Mouse (Mus musculus) granulocyte monocyte progenitor cell, adult 5-6 weeks (primary cell): ENCODE measurements around the gene Nudt6. TPM values are rescaled to one million over a fixed set of nuclear protein-coding genes. Genes with fewer than 3 reads are reported as not detected.

Source experiments
- ATAC-seq: replicated peaks from 2 replicates; pipeline ENCODE4 v1.8.0; 2016; ENCODE audit warnings: mild to moderate bottlenecking, moderate TSS enrichment, inconsistent platforms; ENCODE audit not compliant: poor library complexity, severe bottlenecking
- total RNA-seq, 2 experiments: library from RNA; stranded (forward) in 1 of 2; stranded (reverse) in 1 of 2; fragments of 200-712, 200-1000 nt in 1 of 2; fragments of >200 nt in 1 of 2; fragmentation: Nextera tagmentation in 1 of 2; gene quantifications; 2 replicates each; pipeline ENCODE4 v1.2.3; 2014 to 2017

Gene Nudt6
- total RNA-seq (2014; fragmentation: Nextera tagmentation), result 17.3 and 19.0 TPM in 2 replicates
- 13.4 and 27.7 TPM in 2 replicates for total RNA-seq (2017)

- ATAC-seq, result peak; percentile 65
Measured at GRCm38 (mm10) chr3:37420072-37420471, at the start of gene Nudt6. TSS of gene Nudt6 (minus strand) at chr3:37420211.

DNA sequence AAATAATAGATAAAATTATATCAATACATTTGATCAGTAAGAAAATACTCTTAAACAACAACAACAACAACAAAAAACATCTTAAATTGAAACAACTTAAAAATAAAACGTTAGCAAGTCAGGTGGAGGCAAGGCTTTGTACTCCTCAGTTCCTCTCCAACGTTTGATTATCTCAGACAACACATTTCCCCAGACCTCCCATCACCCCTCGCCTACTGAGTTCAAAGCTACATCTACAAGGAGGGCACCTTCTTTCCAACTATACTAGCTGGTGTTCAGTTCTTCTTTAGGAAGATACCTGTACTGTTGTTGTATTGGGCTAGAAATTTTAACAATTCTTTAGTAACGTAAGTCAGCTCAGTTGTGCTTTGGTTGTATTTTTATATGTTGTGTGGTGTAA is 49.3 kb upstream of the Nudt6 start:
- ATAC-seq, result no peak

GRCm38 (mm10) chr3:37468170-37468569 is 48.2 kb upstream of the Nudt6 start:
- no peak for ATAC-seq

DNA sequence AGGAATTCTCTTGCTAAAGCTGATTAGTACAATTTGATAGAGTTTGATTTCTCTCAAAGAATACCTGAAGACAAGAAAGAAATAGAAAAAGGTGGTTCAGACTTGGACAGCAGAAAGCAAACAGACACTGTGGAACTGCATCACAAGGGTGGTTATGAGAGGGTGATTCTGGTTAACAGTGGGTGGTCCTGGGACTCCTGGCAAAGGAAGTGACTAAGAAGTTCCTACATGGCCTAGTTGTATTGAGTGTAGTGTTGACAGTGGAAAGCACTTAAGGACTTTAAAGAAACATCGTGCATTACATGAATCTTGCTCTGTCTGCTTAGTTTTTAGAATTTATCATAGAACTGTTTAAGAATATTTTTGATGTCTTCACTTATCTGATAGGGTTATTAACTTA is 36.0 kb upstream of the Nudt6 start:
- ATAC-seq, result no peak

- ATAC-seq, result no peak
Measured at GRCm38 (mm10) chr3:37443409-37443808, 23.4 kb upstream of the Nudt6 start.

GRCm38 (mm10) chr3:37439770-37440169 is 19.8 kb upstream of the Nudt6 start:
- ATAC-seq, result no peak

DNA sequence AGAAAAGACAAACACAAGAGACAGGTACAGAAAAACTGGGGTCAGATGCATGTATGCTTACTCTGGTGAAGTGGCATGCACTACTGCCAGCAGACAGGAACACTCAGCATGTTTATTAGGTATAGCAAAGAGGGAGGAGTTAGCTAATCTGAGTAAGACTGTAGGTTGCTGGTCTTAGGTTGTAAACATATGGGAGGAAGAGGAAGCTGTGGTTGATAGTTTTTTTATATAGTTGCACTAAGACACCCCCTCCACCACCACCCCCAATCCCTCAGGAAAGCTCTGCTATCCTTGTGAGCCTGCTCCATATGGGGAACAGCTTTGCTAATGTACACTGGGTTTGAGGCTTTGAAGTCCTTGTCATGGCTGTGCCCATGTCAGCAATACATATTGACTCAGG is 10.3 kb upstream of the Nudt6 start:
- ATAC-seq, result peak; percentile 56

GRCm38 (mm10) chr3:37426069-37426468 is 6.1 kb upstream of the Nudt6 start:
- ATAC-seq, result no peak

GRCm38 (mm10) chr3:37421179-37421578 is 1.2 kb upstream of the Nudt6 start:
- no peak for ATAC-seq

- ATAC-seq, result no peak
Measured at GRCm38 (mm10) chr3:37420641-37421040, 630 bp upstream of the Nudt6 start.

DNA sequence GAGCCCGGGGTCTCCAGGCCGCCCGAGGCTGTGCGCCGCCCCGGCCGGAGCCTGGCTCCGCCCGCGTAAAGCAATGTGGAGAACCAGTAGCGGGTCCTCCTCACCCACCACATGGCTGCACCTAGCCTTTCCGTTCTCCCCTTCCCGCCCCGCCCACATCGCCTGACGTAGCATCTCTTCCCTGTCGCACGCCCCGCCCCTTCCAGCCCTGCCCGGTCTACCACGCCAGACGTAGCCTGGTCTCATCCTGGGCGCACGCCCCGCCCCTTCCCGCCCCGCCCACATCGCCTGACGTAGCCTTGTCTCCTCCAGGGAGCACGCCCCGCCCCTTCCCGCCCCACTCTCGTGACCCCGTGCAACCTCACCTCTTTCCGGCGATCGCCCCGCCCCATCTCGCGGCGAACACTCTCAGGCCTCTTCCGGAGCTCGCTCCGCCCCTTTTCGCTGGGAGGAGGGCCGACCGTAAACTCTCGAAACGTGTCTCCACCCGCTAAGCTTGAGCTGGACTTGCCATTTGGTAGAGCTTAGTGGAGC is 486 bp downstream of the Nudt6 start, which contains the start of gene Spata5:
Gene Spata5, plus strand, starts transcription at position 439 of the 534 bp plus-strand sequence.
- peak; percentile 75 for ATAC-seq

GRCm38 (mm10) chr3:37418961-37419457 is 1.0 kb downstream of the Nudt6 start:
- peak; percentile 40 for ATAC-seq

DNA sequence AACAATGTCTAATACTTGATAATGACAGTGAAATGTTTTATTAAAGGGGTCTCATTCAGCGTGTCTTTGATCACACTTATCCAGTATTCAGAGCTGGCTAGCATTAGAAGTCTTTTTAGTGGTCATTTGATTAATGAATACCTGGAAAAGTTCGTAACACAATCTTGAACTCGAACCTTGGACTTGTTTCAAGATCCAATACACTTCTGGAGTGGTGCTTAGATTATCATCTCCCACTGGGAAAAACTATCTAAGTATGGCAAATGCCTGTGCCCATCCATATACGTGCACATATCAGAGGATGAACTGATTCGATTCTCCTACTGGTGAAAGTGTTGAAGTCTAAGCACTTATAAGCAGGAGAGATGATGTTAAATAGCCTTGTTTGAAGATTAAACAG is 1.7 kb downstream of the Nudt6 start:
- ATAC-seq, result no peak

DNA sequence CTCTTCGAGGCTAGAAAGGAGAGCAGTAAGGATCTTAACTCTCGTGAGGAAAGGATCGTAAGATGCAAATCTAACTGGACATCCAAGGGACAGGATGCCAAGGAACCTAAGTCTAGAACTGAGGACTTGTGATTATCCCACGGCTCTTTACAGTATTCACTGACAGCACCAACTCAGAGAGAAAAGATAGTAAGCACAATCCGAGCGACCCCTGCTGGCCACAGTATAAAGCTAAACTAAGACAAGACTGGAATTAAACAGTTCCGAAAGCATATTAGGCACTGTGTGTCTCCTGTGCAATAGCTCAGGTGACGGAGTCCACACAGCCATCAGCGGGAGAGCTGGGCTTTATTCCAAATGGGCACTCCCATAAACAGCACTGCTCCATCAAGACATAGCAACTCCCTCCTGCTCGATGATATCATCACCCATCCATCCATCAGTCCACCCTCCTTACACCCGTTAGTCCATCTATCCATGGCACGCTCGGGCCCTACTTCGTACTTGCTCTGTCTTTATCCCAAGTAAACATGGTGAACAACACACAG is 5.5 kb downstream of the Nudt6 start:
- peak; percentile 39 for ATAC-seq

DNA sequence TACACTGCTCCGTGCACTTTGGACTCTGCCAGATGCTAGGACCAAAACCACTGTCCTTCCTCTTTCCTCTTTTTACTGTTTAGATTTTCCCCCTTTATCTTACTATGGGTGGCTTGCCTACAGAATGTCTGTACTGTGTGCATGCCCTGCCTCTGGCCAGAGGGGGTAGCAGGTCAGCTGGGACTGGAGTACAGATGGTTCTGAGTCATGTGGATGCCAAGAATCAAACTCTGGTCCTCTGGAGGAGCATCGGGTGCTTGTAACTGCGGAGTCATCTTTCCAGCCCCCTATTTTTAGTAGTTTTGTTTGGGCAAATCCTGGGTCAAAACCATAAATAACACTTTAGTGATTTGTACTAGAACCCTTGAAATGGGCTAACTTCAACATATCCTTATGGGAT is 6.6 kb downstream of the Nudt6 start:
- ATAC-seq, result 0 out of 2 replicates have a peak, but pooled peaks have one; percentile 10

GRCm38 (mm10) chr3:37407598-37407997 is 12.4 kb downstream of the Nudt6 start:
- no peak for ATAC-seq

GRCm38 (mm10) chr3:37401729-37402610 is 18.0 kb downstream of the Nudt6 start:
- ATAC-seq, result no peak

DNA sequence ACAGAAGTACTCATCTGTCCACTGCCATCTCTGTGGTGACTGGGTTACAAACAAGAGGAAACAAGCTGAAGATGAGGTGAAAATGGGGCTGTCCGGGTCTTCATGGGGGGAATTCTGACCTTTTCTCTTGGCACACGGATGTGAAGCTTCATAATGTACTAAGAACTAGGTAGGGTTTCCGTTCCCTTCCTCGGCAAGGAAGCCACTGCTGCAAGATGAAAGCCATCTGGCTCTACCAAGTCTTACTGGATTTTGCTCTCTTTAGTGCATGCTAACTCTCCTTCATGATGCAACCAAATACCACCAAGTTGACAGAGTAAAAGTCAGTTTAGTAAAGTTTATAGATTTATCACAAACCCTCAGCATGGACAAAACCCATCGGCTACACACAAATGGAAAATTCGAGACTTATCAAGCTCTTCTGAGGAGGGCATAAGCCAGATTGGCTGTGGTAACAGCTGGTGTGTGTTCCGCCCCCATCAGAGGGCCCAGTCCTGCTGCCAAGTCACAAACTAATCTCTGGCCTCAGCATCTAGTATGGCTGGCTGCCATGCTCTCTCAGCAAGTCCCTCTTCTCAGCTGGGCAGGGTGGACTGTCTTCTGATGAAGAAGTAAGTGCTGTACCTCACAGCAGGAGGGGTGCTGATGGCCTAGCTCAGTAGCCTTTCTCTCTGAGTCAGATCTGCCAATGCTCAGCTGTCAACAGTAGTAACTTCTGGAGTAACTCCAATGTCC is 21.2 kb downstream of the Nudt6 start:
- no peak for ATAC-seq

DNA sequence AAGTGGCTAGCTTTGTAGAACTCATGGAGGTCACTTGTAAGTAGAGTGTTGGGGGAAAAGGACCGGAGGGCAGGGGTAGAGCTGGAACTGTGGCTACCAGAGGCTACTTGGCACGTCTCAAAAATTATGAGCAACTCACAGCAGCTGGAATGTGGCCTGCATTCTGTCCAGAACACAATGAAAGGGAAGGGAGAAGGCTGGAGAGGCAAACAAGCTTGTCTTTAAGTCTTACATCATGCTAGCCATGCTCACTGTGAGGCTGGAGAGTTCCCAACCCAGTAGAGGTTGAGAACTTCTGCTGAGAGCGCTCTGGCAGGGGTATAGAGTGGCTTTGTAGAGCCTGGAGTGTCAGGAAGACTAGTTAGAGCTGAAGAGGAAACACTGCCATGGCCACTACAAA is 22.4 kb downstream of the Nudt6 start:
- ATAC-seq, result no peak

DNA sequence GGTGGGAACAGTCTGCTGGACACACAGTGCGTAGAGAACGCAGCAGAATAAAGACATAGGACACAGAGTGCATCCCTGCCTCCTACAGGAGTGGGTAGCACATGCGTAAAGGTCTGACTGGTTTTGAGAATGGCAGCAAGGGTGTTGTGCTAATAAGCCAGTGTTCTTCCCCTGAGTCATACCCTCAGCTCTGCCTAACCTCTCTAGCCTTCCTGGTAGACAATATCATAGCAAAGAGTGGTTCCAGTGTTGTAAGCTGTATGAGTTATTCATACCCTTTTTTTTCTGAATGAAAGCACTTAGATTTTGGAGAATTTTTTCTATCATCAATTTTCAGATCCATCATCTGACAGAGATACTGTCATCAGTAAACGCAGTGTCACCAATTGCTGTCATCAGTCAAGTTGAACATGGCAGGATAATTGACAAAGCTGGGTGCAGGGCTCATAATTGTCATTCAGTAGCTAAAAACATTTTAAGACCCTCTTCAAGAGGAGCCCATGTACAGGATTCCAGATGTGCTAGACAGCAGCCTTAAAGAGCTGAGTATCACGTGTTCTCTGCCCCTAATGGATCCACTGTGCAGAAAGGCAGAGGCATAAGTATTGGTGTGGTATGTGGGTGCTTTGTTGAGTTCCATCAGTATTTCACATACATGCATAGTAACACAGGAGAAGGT is 22.9 kb downstream of the Nudt6 start:
- ATAC-seq, result no peak
